Mouse (Mus musculus) CH12.LX (cell line): ENCODE results near the gene Epha6.

Source experiments
- CHD2 ChIP-seq: IDR thresholded peaks from 2 replicates; pipeline ENCODE4 v1.6.1; 2011; ENCODE audit warnings: low read length, improper control_type of control experiment
- CTCF ChIP-seq, 2 experiments: IDR thresholded peaks in 1 of 2; conservative IDR thresholded peaks in 1 of 2; 2 replicates each; pipeline ENCODE4 v1.5.1; 2011 to 2012; ENCODE audit warnings: low read depth in 2 of 2, low read length in 2 of 2, improper control_type of control experiment in 1 of 2, inconsistent platforms in 1 of 2, mild to moderate bottlenecking in 1 of 2, moderate library complexity in 1 of 2
- E2F4 ChIP-seq: IDR thresholded peaks from 2 replicates; pipeline ENCODE4 v1.6.1; 2011; ENCODE audit warnings: low read depth, low read length, improper control_type of control experiment; ENCODE audit not compliant: insufficient replicate concordance
- ELF1 ChIP-seq: IDR thresholded peaks from 2 replicates; pipeline ENCODE4 v1.6.1; 2014; ENCODE audit warnings: low read depth, mild to moderate bottlenecking, inconsistent platforms, low read length, improper control_type of control experiment
- EP300 ChIP-seq: IDR thresholded peaks from 2 replicates; pipeline ENCODE4 v1.6.1; 2011; ENCODE audit warnings: low read length, improper control_type of control experiment
- JUND ChIP-seq: conservative IDR thresholded peaks from 2 replicates; pipeline ENCODE4 v1.6.1; 2011; ENCODE audit warnings: low read depth, low read length, improper control_type of control experiment
- MAFK ChIP-seq: IDR thresholded peaks from 2 replicates; pipeline ENCODE4 v1.6.1; 2011; ENCODE audit warnings: low read length, improper control_type of control experiment; ENCODE audit not compliant: insufficient replicate concordance
- MAX ChIP-seq: IDR thresholded peaks from 2 replicates; pipeline ENCODE4 v1.6.1; 2011; ENCODE audit warnings: low read length, improper control_type of control experiment
- NRF1 ChIP-seq: IDR thresholded peaks from 2 replicates; pipeline ENCODE4 v1.6.1; 2014; ENCODE audit warnings: low read depth, mild to moderate bottlenecking, inconsistent platforms, low read length, improper control_type of control experiment, moderate library complexity
- POLR2A ChIP-seq: IDR thresholded peaks from 2 replicates; pipeline ENCODE4 v1.6.1; 2011; ENCODE audit warnings: low read depth, mild to moderate bottlenecking, improper control_type of control experiment, low read length
- UBTF ChIP-seq: IDR thresholded peaks from 2 replicates; pipeline ENCODE4 v1.6.1; 2012; ENCODE audit warnings: low read depth, mild to moderate bottlenecking, inconsistent platforms, low read length, improper control_type of control experiment, moderate library complexity
- ZNF384 ChIP-seq: IDR thresholded peaks from 2 replicates; pipeline ENCODE4 v1.6.1; 2012; ENCODE audit warnings: low read depth, low read length, improper control_type of control experiment, inconsistent platforms

DNA sequence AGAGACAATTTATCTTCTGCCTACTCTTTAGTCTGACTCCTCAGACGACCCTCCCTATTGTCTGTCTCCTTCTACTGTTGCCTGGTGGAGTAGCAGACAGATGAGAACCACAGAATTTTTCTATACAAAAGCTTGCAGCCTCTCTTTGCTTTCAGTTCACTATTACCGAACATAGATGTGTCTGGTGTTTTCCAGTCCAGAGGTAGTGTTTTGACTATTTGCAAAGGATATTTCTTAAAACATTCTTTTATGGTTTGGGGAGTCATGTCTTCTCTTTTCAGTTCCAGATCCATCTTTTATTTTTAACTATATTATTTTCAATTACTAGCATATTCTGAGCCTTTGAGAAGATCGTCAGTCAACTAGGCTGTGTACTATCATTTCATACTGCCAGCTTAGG lies 989.7 kb downstream of the Epha6 start:
- TF ChIP-seq E2F4, result no peak
- TF ChIP-seq JUND, result peak; percentile 38; the same call in 1 of the 2 replicates
- no peak for TF ChIP-seq ELF1
- TF ChIP-seq CTCF (conservative IDR thresholded peaks at IDR 0.05 in 1 of 2, IDR thresholded peaks at IDR 0.05 in 1 of 2; ENCODE audit: low read depth in 2 of 2, low read length in 2 of 2), result peak in 1 of 2 experiments; percentile 48; a peak in 2 of 4 replicates
- no peak for TF ChIP-seq NRF1
- peak; percentile 58; the same call in 1 of the 2 replicates for TF ChIP-seq EP300
- TF ChIP-seq CHD2, result no peak
- TF ChIP-seq MAFK, result no peak
- TF ChIP-seq POLR2A, result no peak
- TF ChIP-seq ZNF384, result no peak
- no peak for TF ChIP-seq UBTF
- TF ChIP-seq MAX, result no peak
